Mouse (Mus musculus): ENCODE data around the gene Snrpe.

- TF ChIP-seq CTCF (IDR thresholded peaks at IDR 0.05; ENCODE audit: extremely low read depth, insufficient read length, insufficient replicate concordance, low read depth, low read length) (no peak), POLR2A (IDR thresholded peaks at IDR 0.05; ENCODE audit: low read depth, low read length) (no peak)
These were observed 3.7 kb upstream of the Snrpe start for GRCm38 (mm10) chr1:133613817-133614216.

All from small intestine, adult 2 months (tissue).